Mouse (Mus musculus) lung, embryonic 15.5 days (tissue): ENCODE results near the gene Pax5. TPM values are rescaled to one million over a fixed set of nuclear protein-coding genes. Genes with fewer than 3 reads are reported as not detected.
A peak's percentile ranks its signal among the peaks of the same experiment; 100 is the strongest.

Experiments
- ATAC-seq: fragments of 200-750 bp; cut with Nextera tagmentation; 2 replicates; pipeline ENCODE4 v1.8.0; 2017; ENCODE audit warnings: moderate number of reproducible peaks, borderline replicate concordance; ENCODE audit not compliant: low FRiP score, low TSS enrichment; ENCODE audit errors: extremely low read depth
- H3K27ac ChIP-seq: fragments of 300-500 bp; sonication (generic); 2 replicates; pipeline ENCODE4 v1.5.1; 2015; ENCODE audit warnings: moderate library complexity, mild to moderate bottlenecking, inconsistent platforms
- H3K27me3 ChIP-seq: fragments of 300-500 bp; sonication (generic); 2 replicates; pipeline ENCODE4 v1.6.1; 2015; ENCODE audit warnings: inconsistent platforms
- H3K36me3 ChIP-seq: fragments of 300-500 bp; sonication (generic); 2 replicates; pipeline ENCODE4 v1.6.1; 2015; ENCODE audit warnings: inconsistent platforms
- H3K4me1 ChIP-seq: fragments of 300-500 bp; sonication (generic); 2 replicates; pipeline ENCODE4 v1.6.1; 2015; ENCODE audit warnings: inconsistent platforms
- H3K4me2 ChIP-seq: fragments of 300-500 bp; sonication (generic); 2 replicates; pipeline ENCODE4 v1.6.1; 2015; ENCODE audit warnings: inconsistent platforms, mild to moderate bottlenecking, moderate library complexity
- H3K4me3 ChIP-seq: fragments of 300-500 bp; sonication (generic); 2 replicates; pipeline ENCODE4 v1.5.1; 2015; ENCODE audit warnings: mild to moderate bottlenecking, inconsistent platforms
- H3K9ac ChIP-seq: fragments of 300-500 bp; sonication (generic); 2 replicates; pipeline ENCODE4 v1.6.1; 2015; ENCODE audit warnings: inconsistent platforms
- H3K9me3 ChIP-seq: fragments of 300-500 bp; sonication (generic); 2 replicates; pipeline ENCODE4 v1.6.1; 2016; ENCODE audit warnings: inconsistent platforms
- WGBS: fragments of 180-500 bp; shearing (Covaris S2); methylation state at CpG from one replicate; pipeline ENCODE4 v1.1.7; 2015; 5-methylcytosine and 5-hydroxymethylcytosine counted together
- polyA plus RNA-seq: library from polyadenylated mRNA; unstranded; fragments of >200 nt; fragmentation: Nextera tagmentation; extraction: Ambion mirVana; gene quantifications from 2 replicates; pipeline ENCODE4 v1.2.1, GENCODE M21; 2015

Pax5 gene
- polyA plus RNA-seq, 1 experiment from 2014 or later = not detected

GRCm38 (mm10) chr4:44612392-44612791, 97.9 kb downstream of the Pax5 start:
- 71% methylated on average over 3 of the region's 3 CpGs for WGBS
- Histone ChIP-seq H3K27me3 (no peaks in the 10 kb centered on the region), H3K9me3 (no peaks in the 10 kb centered on the region), H3K4me2 (no peak overlapping the region), H3K36me3 (no peaks in the 10 kb centered on the region), H3K4me1 (no peaks in the 10 kb centered on the region), H3K4me3 (no peak overlapping the region), H3K9ac (no peak overlapping the region), H3K27ac (no peak overlapping the region)
- no peak for ATAC-seq

DNA sequence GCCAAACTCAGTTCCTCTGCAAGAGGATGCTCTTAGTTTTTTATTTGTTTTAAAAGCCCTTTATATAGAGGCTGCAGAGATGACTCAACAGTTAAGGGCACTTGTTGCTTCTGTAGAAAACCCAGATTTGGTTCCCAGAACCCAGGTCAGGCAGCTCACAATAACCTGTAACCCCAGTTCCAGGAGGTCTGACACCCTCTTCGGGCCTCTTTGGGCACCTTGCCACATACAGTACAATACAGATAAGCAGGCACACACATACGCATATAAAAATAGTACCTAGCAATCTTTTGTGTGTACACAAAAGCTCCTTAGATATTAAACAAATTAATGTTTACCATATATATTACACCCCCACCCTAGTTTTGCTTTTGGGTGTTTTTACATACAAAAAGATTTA, 104.8 kb downstream of the Pax5 start:
- 64% methylated on average over 2 of the region's 2 CpGs for WGBS
- peaks cover 14% of the 10 kb centered on the region; the same call in 1 of the 2 replicates for H3K4me1 ChIP-seq
- H3K9me3 ChIP-seq = no peaks in the 10 kb centered on the region
- no peak overlapping the region for H3K4me3 ChIP-seq
- no peak overlapping the region for H3K9ac ChIP-seq
- ATAC-seq = no peak
- no peak overlapping the region for H3K27ac ChIP-seq
- H3K36me3 ChIP-seq = no peaks in the 10 kb centered on the region
- H3K27me3 ChIP-seq = no peaks in the 10 kb centered on the region
- H3K4me2 ChIP-seq = no peak overlapping the region

- Histone ChIP-seq H3K27me3 (no peaks in the 10 kb centered on the region), H3K27ac (peak overlapping the region; percentile 9; the same call in 1 of the 2 replicates), H3K4me2 (no peak overlapping the region), H3K4me3 (no peak overlapping the region), H3K9ac (no peak overlapping the region), H3K36me3 (no peaks in the 10 kb centered on the region), H3K9me3 (no peaks in the 10 kb centered on the region), H3K4me1 (peaks cover 17% of the 10 kb centered on the region; the same call in 1 of the 2 replicates)
- WGBS = 7% methylated on average over 5 of the region's 5 CpGs
- peak; percentile 35; the same call in 1 of the 2 replicates for ATAC-seq
Observed at GRCm38 (mm10) chr4:44602257-44602801, 108.0 kb downstream of the Pax5 start.

- no peak overlapping the region for H3K4me3 ChIP-seq
- no peak overlapping the region for H3K9ac ChIP-seq
- ATAC-seq = no peak
- H3K4me1 ChIP-seq = peaks cover 17% of the 10 kb centered on the region; the same call in 1 of the 2 replicates
- H3K27ac ChIP-seq = no peak overlapping the region
- no peaks in the 10 kb centered on the region for H3K9me3 ChIP-seq
- 49% methylated on average over 8 of the region's 8 CpGs for WGBS
- no peak overlapping the region for H3K4me2 ChIP-seq
- no peaks in the 10 kb centered on the region for H3K27me3 ChIP-seq
- no peaks in the 10 kb centered on the region for H3K36me3 ChIP-seq
Observed at GRCm38 (mm10) chr4:44601370-44601769, 108.9 kb downstream of the Pax5 start.

GRCm38 (mm10) chr4:44600875-44601274, 109.4 kb downstream of the Pax5 start:
- Histone ChIP-seq H3K4me1 (peaks cover 17% of the 10 kb centered on the region; the same call in 1 of the 2 replicates), H3K4me3 (no peak overlapping the region), H3K9ac (no peak overlapping the region), H3K4me2 (no peak overlapping the region), H3K9me3 (no peaks in the 10 kb centered on the region), H3K27ac (0 out of 2 replicates have a peak overlapping the region, but pooled peaks have one; percentile 26), H3K36me3 (no peaks in the 10 kb centered on the region), H3K27me3 (no peaks in the 10 kb centered on the region)
- WGBS = 25% methylated on average over 5 of the region's 5 CpGs
- no peak for ATAC-seq

GRCm38 (mm10) chr4:44597965-44598364, 112.3 kb downstream of the Pax5 start:
- Histone ChIP-seq H3K4me1 (peaks cover 17% of the 10 kb centered on the region; the same call in 1 of the 2 replicates), H3K9me3 (no peaks in the 10 kb centered on the region), H3K9ac (no peak overlapping the region), H3K36me3 (no peaks in the 10 kb centered on the region), H3K27me3 (no peaks in the 10 kb centered on the region), H3K27ac (no peak overlapping the region), H3K4me3 (no peak overlapping the region), H3K4me2 (no peak overlapping the region)
- WGBS = 70% methylated on average over 9 of the region's 9 CpGs
- no peak for ATAC-seq

DNA sequence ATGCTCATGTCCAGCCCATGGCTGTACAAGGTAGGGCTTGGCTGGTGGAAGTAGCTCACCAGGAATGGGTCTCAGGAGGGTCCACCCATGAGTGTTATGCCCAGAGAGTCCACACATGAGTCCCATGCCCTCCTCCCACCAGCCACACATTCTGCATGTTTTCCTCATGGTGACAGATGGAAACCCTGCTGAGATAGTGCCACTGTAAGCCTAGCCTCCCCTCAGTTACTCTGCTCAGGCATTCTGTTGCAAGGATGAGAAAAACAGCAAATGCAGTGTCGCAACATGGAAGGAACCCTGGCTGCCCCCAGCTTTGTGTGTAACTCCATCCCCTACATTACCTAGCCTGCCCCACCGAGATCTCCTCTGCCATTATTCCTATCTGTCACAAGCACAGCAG, 117.2 kb downstream of the Pax5 start:
- H3K27ac ChIP-seq = no peak overlapping the region
- H3K4me3 ChIP-seq = no peak overlapping the region
- no peaks in the 10 kb centered on the region for H3K9me3 ChIP-seq
- H3K36me3 ChIP-seq = no peaks in the 10 kb centered on the region
- H3K9ac ChIP-seq = no peak overlapping the region
- 87% methylated on average over 2 of the region's 2 CpGs for WGBS
- no peaks in the 10 kb centered on the region for H3K27me3 ChIP-seq
- ATAC-seq = no peak
- no peaks in the 10 kb centered on the region for H3K4me1 ChIP-seq
- H3K4me2 ChIP-seq = no peak overlapping the region

GRCm38 (mm10) chr4:44582687-44583086, 127.6 kb downstream of the Pax5 start:
- no peak overlapping the region for H3K27ac ChIP-seq
- no peaks in the 10 kb centered on the region for H3K4me1 ChIP-seq
- H3K9ac ChIP-seq = no peak overlapping the region
- no peaks in the 10 kb centered on the region for H3K9me3 ChIP-seq
- no peaks in the 10 kb centered on the region for H3K27me3 ChIP-seq
- no peaks in the 10 kb centered on the region for H3K36me3 ChIP-seq
- WGBS = 53% methylated on average over 4 of the region's 4 CpGs
- no peak overlapping the region for H3K4me2 ChIP-seq
- ATAC-seq = no peak
- no peak overlapping the region for H3K4me3 ChIP-seq

GRCm38 (mm10) chr4:44578591-44578990, 131.7 kb downstream of the Pax5 start:
- no peak overlapping the region for H3K4me3 ChIP-seq

GRCm38 (mm10) chr4:44577293-44577692, 133.0 kb downstream of the Pax5 start:
- no peak overlapping the region for H3K27ac ChIP-seq
- no peaks in the 10 kb centered on the region for H3K36me3 ChIP-seq
- H3K4me2 ChIP-seq = no peak overlapping the region
- no peak overlapping the region for H3K9ac ChIP-seq
- no peaks in the 10 kb centered on the region for H3K4me1 ChIP-seq
- no peaks in the 10 kb centered on the region; the same call in 1 of the 2 replicates for H3K27me3 ChIP-seq
- no peak for ATAC-seq
- 37% methylated on average over 5 of the region's 5 CpGs for WGBS
- H3K9me3 ChIP-seq = no peaks in the 10 kb centered on the region
- H3K4me3 ChIP-seq = no peak overlapping the region

More at GRCm38 (mm10) chr4:44578591-44578990, 131.7 kb downstream of the Pax5 start:
- Histone ChIP-seq H3K27ac (no peak overlapping the region), H3K9me3 (no peaks in the 10 kb centered on the region), H3K36me3 (no peaks in the 10 kb centered on the region), H3K4me2 (no peak overlapping the region), H3K4me1 (no peaks in the 10 kb centered on the region), H3K9ac (no peak overlapping the region), H3K27me3 (no peaks in the 10 kb centered on the region; the same call in 1 of the 2 replicates)
- ATAC-seq = no peak
- WGBS = 37% methylated on average over 5 of the region's 5 CpGs

DNA sequence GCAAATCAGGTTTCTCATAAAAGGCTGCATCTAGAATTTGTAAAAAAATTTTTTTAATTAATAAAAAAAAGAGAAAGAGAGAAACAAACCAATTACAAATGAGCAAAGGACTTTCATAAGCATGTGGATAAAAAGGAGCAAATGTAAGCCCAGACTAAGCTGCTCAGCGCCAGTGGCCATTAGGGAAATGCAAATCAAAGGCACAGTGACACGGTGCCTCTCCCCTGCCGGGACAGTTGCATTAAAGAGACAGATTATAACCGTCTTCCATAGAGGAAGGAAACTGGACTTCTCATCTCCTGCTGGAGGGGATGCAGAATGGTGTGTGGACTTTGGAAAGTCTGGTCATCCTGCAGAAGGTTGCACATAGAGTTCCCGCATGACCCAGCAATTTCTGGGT, 133.5 kb downstream of the Pax5 start:
- Histone ChIP-seq H3K4me2 (no peak overlapping the region), H3K9ac (no peak overlapping the region), H3K27me3 (no peaks in the 10 kb centered on the region; the same call in 1 of the 2 replicates), H3K4me3 (no peak overlapping the region), H3K27ac (no peak overlapping the region), H3K4me1 (no peaks in the 10 kb centered on the region), H3K36me3 (no peaks in the 10 kb centered on the region), H3K9me3 (no peaks in the 10 kb centered on the region)
- ATAC-seq = no peak
- WGBS = 35% methylated on average over 5 of the region's 5 CpGs

- H3K4me2 ChIP-seq = no peak overlapping the region
- ATAC-seq = no peak
- H3K27ac ChIP-seq = no peak overlapping the region
- H3K36me3 ChIP-seq = no peaks in the 10 kb centered on the region
- WGBS = 79% methylated on average over 5 of the region's 5 CpGs
- no peak overlapping the region for H3K4me3 ChIP-seq
- no peaks in the 10 kb centered on the region for H3K9me3 ChIP-seq
- H3K9ac ChIP-seq = no peak overlapping the region
- H3K4me1 ChIP-seq = no peaks in the 10 kb centered on the region
- no peaks in the 10 kb centered on the region; the same call in 1 of the 2 replicates for H3K27me3 ChIP-seq
Observed at GRCm38 (mm10) chr4:44573017-44573416, 137.3 kb downstream of the Pax5 start.
